Mouse (Mus musculus) bone marrow macrophage, adult 2 months (primary cell): Measurements from ENCODE around the gene Slc1a3.

Experiments
- CTCF ChIP-seq: IDR thresholded peaks from 2 replicates; pipeline ENCODE4 v1.5.1; 2012; ENCODE audit warnings: low read depth, mild to moderate bottlenecking, low read length, moderate library complexity
- POLR2A ChIP-seq: IDR thresholded peaks from 2 replicates; pipeline ENCODE4 v1.6.1; 2012; ENCODE audit warnings: mild to moderate bottlenecking, low read depth, low read length, borderline replicate concordance

DNA sequence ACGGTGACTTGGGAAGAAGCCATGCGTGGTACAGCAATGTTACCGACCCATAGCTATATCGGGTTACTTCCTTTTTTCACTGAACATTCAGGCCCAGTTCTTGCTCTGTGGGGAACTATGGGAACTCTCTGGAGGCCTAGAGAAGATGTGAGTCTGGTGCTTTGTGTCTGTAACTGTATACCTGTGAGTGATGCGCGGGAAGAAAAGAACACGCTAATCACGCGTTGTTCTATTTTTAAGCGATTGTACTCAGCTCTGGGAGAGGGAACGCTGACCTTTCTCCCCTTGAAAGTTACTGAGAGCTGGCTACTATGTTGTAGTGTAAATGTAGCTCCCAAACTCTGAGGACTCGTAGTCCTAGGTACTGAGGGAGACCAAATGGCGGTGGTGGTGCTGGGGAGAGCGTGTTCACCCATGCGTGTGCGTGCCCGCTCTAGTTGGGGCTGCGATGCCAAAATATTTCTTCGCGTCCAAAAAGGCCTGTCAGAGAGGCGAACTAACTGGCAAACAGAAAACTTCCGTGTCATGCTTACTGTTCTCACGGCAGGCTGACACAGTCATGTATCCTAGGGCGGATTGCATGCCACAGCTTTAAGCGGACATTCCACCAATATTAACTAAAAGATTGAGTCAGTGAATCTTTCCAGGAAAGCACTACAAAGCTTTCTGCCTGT is 42.6 kb downstream of the Slc1a3 start:
- TF ChIP-seq CTCF = no peak
- no peak for TF ChIP-seq POLR2A
